Mouse (Mus musculus) WW6 (cell line): Measurements from ENCODE around the gene Cog1.
"Not testable (repeated sequence)": the region's sequence is repeated elsewhere in the genome, so short reads cannot be mapped to it uniquely, and the experiment has no call there.

Experiments used
- DNase-seq: peaks from one replicate; pipeline ENCODE4 v3.0.0-alpha.2; 2013; ENCODE audit warnings: low read depth, low spot score

Cog1 gene

GRCm38 (mm10) chr11:113631862-113632261, 17.1 kb upstream of the Cog1 start:
- DNase-seq = no peak

DNA sequence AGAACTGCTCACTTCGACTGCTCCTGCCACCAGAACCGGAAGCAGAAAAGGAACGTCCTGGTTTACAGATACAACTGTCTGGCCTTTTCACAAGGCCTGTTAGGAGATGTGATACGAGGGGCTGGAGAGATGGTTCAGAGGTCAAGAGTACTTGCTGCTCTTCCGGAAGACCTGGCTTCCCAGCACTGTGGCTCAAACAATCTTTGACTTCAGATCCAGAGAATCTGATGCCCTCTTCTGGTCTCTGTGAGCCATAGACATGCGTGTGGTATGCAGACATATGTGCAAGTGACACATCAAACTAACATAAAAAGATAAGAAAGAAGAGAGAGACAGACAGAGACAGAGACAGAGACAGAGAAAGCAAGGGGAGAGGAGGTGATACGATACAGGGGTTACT, 16.7 kb upstream of the Cog1 start:
- DNase-seq = no peak

GRCm38 (mm10) chr11:113633398-113633797, 15.6 kb upstream of the Cog1 start:
- DNase-seq = no peak

GRCm38 (mm10) chr11:113634699-113635121, 14.3 kb upstream of the Cog1 start:
- no peak for DNase-seq

DNA sequence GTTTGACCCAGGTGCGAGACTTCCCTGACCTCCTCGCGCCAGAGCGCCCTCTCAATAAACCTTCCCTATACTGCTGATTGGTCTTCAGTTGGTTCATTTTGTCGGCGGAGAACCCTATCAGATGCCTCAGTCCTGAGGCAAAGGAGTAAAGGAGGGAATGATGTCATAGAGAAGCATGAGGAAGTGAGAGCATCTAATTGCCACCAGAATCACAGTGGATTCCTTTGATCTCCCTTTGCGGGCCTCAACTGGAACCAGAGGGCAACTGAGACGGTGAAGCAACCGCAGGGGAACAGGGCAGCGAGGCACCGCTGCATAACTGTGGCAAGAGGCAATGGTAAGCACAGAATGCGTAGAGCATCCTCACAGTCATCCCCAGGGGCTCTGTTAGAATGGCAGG, 10.3 kb upstream of the Cog1 start:
- no peak for DNase-seq

DNA sequence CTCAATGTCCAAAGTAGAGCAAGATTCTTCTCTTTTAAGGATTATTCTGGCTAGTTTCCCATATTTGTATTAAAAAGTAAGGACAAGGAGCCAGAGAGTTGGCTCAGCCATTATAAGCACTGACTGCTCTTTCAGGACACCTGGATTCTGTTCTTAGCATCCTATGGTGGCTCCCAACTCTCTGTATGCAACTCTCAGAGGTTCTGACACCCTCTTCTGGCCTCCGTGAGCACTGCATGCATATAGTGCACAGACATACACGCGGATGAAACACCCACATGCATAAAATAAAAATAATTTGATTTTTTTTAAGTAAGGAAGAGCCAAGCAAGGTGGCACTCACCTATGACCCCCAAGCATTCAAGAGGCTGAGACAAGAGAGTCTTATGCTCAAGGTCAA, 3.8 kb upstream of the Cog1 start:
- no peak for DNase-seq

DNA sequence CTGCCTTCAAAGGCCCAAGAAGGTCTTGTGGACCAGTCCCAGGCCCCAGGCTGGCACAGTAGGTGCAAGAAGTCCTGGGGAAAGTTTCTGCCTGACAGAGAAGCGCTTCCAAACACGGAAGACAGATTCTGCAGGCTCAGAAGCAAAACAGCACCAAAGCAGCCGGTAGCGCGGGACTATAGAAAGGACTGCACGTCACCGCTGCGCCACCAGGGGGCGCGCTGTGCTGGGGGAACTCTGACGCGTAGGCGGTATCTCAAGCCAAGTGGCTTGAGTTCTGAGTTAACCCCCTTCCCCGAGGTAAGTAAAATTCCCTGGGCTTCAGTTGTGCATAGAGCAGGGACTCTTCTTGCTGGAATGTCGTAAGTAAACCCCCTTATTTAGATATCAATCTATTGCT, 817 bp upstream of the Cog1 start:
- DNase-seq = peak; percentile 80

- peak; percentile 58 for DNase-seq
Measured at GRCm38 (mm10) chr11:113649353-113650210, 613 bp downstream of the Cog1 start, which contains the start of gene Slc39a11. Gene Slc39a11 (minus strand): TSS chr11:113650079.

DNA sequence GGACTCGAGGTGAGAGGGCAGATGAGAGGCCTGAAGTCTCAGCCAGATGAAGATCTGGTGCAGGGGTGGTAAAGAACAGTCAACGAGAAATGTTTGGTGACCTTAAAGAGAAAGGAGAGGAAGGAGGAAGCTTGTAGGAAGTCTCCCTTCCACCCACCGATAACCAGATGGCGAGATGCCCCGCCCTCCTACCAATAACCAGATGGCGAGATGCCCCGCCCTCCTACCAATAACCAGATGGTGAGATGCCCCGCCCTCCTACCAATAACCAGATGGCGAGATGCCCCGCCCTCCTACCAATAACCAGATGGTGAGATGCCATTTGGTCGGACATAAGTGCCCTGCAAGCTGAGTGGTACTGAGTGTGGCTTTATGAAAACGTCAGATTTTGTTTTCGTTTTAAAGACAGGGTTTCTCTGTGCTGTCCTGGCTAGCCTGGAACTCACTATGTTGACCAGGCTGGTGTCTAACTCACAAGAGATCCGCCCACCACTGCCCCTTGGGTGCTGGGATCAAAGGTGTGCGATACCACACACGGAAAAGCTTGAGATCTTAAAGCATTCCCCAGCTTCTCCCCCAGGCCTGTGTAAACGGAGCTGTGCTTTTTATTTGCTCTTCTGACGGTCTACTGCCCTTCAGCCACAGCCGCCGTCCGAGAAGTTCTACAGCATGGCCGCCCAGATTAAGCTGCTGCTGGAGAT, 2.4 kb downstream of the Cog1 start:
- DNase-seq = no peak

DNA sequence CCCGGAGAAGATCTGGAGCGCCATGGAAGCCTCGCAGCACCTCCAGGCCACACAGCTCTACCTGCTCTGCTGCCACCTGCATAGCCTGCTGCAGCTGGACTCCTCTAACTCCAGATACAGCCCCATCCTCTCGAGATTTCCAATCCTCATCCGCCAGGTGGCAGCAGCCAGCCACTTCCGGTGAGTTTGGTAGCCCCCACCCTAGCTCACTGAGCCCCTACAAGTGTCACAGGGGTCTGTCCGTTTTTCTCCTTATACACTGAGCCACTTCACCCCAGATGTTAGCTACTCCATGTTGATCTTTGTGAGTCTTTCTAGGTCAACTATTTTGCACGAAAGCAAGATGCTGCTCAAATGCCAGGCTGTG, 2.9 kb downstream of the Cog1 start:
- DNase-seq = peak; percentile 61

DNA sequence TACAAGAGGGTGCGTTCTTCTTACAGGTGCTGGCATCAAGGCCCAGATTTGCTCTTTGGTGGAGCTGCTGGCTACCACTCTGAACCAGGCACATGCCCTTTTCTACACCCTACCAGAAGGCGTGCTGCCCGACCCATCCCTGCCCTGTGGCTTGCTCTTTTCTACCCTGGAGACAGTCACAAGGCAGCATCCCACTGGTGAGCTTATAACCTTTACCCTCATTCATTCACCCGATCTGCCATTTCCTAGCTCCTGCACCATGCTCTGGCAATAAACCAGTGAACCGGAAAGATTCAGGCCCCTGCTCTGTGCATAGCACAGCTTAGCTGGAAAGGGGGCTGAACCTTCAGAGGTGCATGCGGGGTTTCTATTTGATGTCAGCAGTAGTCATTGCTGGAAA, 3.5 kb downstream of the Cog1 start:
- no peak for DNase-seq

GRCm38 (mm10) chr11:113654105-113654504, 5.1 kb downstream of the Cog1 start:
- no peak for DNase-seq

DNA sequence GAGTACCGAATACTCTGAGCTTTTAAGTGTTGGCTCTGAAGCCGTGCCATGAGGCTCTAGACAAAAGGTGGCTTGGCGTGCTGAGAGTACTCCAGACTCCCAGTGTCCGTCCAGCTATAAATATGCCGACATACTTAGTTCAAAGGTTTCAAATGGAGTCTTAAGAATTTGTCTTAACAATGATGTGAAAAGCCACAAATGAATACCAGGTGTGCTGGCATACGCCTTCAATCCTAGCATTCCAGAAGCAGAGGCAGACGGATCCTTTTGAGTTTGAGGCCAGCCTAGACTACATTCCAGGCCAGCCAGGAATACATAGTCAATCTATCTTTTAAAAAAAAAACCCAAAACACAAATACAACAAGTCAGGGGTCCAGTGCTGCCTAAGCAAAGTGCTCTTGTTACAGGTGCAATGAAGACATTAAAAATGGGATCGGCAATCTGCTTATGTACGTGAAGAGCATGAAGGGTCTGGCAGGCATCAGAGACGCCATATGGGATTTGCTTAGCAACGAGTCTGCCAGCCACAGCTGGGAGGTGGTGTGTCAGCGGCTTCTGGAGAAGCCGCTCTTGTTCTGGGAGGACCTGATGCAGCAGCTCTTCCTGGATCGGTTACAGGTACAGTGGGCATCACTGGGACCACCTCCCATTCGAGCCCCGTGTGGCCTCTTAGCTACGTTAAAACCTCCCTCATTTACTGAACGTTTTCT, 5.7 kb downstream of the Cog1 start:
- no peak for DNase-seq

DNA sequence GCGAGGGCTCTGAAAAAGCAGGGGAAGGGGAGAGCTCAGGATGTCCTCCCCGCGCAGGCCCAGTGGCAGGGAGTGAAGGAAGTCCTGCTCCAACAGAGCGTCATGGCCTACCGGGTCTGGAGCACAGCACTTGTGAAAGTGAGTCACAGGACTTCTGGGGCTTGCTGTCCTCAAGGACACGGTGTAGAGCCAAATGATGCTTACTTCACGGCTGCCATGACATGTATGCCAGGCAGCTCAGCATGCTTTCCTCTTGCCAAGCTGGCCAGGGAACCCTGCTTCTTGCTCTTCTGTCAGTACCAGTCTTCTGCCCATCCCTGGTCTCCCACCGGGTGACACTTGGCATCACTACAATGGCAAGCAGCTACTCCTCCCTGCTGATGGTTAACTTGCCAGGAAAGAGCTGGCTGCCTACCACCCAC, 7.6 kb downstream of the Cog1 start:
- no peak for DNase-seq

DNA sequence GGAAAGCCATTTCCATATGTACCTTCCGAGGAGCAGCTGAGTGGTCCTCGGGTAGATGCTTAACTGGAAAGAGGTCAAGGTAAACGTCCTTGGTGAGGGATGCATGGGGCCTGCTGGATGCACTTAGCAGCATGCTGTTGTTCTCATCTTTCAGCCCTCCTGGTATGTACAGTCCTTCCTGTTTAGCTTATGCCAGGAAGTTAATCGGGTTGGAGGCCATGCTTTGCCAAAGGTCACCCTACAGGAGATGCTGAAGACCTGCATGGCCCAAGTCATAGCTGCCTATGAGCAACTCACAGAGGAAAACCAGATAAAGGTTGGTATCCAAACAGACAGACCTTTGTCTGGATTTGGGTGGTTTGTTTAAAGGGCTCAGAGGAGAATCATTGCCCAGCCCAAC, 8.3 kb downstream of the Cog1 start:
- no peak for DNase-seq

GRCm38 (mm10) chr11:113658319-113658718, 9.3 kb downstream of the Cog1 start:
- DNase-seq = no peak

- no peak for DNase-seq
Measured at GRCm38 (mm10) chr11:113658763-113659162, 9.8 kb downstream of the Cog1 start.

- DNase-seq = not testable (repeated sequence)
Measured at GRCm38 (mm10) chr11:113660213-113660612, 11.2 kb downstream of the Cog1 start.

- no peak for DNase-seq
Measured at GRCm38 (mm10) chr11:113660940-113661339, 12.0 kb downstream of the Cog1 start.

GRCm38 (mm10) chr11:113661835-113662351, 12.9 kb downstream of the Cog1 start:
- no peak for DNase-seq

DNA sequence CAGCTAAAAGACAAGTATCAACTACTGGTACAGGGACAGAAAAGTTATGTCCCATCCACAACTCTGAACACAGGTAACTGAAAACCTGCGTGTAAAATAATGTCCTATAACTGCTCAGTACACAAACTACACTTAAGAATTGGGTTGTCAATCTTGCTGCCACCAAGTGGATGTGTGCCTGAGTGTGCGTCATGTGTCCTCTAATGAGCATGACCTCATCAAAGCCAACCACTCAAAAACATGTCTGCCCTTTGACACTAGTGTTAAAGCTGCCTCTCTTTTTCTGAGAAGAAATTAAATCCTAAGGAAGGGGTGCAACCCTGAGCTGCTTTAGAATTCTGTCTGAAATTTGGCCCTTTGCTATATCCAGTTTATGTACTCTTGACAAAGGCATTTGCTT, 15.3 kb downstream of the Cog1 start:
- no peak for DNase-seq

DNA sequence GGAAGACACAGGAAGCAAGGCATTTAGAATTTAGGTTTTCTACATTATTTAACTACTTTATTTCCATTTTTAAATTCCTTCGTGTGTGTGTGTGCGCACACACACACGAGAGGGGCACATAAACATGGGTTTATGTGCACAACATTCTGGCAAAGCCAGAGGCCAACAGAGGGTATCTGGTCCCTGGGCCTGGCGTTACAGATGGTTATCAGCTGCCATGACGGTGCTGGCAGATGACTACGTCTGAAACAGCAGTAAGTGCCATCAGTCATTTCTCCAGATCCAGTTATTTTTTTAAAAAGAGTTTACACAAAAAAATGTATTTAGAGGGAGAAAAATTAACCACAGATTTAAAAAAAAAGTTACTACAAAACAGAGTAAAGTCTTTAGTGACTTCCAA, 17.2 kb downstream of the Cog1 start:
- DNase-seq = no peak
